Mouse (Mus musculus): ENCODE results near the gene Gm6614. TPM values are rescaled to one million over a fixed set of nuclear protein-coding genes. Genes with fewer than 3 reads are reported as not detected.

Gene Gm6614
- polyA plus RNA-seq (2017; shearing (Covaris generic)): not detected

GRCm38 (mm10) chr6:142011364-142011955, at the start of gene Gm6614:
Gene Gm6614, minus strand, starts transcription at chr6:142011414.

GRCm38 (mm10) chr6:141946862-141947261, 64.4 kb downstream of the Gm6614 start, which contains the start of gene Slco1a1:
Gene Slco1a1, minus strand, starts transcription at chr6:141946962.

Other genes with a start within 250 kb of the Gm6614 start
- gene Gm5724, start 237.6 kb downstream of the Gm6614 start, polyA plus RNA-seq (2017; shearing (Covaris generic)): not detected
- gene Slco1a4, start 155.2 kb downstream of the Gm6614 start, polyA plus RNA-seq (2017; shearing (Covaris generic)): 0.27 TPM
- gene Slco1a1, start 64.5 kb downstream of the Gm6614 start, polyA plus RNA-seq (2017; shearing (Covaris generic)): not detected
- gene Slco1a6, start 197.1 kb upstream of the Gm6614 start, polyA plus RNA-seq (2017; shearing (Covaris generic)): 1.6 TPM